Mouse (Mus musculus): ENCODE results near the gene Kcp. TPM values are rescaled to one million over a fixed set of nuclear protein-coding genes. Genes with fewer than 3 reads are reported as not detected.
A peak's percentile ranks its signal among the peaks of the same experiment; 100 is the strongest.

Gene Kcp
- polyA plus RNA-seq, 1 experiment, result 0.35 TPM

DNA sequence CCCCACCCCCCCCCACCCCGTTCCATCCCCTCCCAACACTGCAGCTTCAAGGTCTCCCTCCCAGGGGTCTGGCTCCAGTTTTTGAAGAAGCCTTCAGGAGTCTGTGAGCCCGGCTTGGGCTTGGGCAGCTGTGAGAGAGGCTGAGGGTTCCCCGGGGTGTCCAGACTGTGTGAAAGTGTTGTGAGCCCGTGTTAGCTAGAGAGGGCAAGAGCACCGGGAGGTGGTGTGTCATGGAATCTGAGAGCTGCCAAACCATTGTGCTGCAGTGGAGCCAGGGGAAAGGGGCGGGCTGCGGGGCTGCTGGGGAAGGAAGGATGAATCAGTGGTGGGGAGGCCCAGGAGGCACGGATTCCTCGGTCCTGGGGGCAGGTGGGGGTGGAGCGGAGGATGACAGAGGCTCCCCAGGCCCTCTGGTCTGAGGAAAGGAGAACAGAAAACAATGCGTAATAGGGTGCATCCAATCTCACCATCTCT lies 71.3 kb downstream of the Kcp start:
- no peak overlapping the region for H3K4me3 ChIP-seq (replicated peaks)
- TF ChIP-seq GATA1 (IDR thresholded peaks at IDR 0.05; ENCODE audit: borderline replicate concordance, low read length) (no peak), FLI1 (IDR thresholded peaks at IDR 0.05; ENCODE audit: low read length) (no peak)
- H3K4me1 ChIP-seq, result peaks cover 36% of the 10 kb centered on the region
- no peaks in the 10 kb centered on the region for H3K36me3 ChIP-seq (replicated peaks; ENCODE audit: low read length)
- H3K9me3 ChIP-seq, result no peaks in the 10 kb centered on the region
- H3K27me3 ChIP-seq (replicated peaks), result peaks cover 96% of the 10 kb centered on the region

DNA sequence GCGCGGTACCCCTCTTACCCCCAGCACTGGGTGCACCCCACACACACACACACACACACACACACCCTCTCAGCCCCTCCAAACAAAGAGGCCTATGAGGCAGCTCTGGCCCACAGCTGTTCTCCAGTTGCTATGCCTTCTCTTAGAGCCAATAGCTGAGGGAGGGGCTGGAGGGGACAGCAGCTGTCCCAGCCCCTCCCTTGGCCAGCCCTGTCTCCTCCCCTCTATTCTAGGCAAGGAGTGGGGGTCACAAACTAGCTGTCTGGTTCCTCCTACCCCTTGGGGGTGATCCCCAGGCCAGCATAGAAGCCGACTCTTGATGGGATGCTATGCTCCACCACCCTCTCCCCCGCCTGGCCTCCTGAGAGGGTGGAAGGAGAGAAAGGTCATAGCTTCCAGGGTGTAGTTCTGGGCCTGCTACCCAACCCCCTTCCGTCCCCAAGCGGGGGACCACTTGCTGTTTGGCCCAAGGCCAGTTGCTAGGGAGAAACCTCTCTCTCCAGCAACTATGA lies 71.8 kb downstream of the Kcp start:
- peaks cover 97% of the 10 kb centered on the region for H3K27me3 ChIP-seq (replicated peaks)
- no peaks in the 10 kb centered on the region for H3K36me3 ChIP-seq (replicated peaks; ENCODE audit: low read length)
- no peaks in the 10 kb centered on the region for H3K9me3 ChIP-seq
- peaks cover 36% of the 10 kb centered on the region for H3K4me1 ChIP-seq
- no peak overlapping the region for H3K4me3 ChIP-seq (replicated peaks)
- TF ChIP-seq FLI1 (IDR thresholded peaks at IDR 0.05; ENCODE audit: low read length) (no peak), GATA1 (IDR thresholded peaks at IDR 0.05; ENCODE audit: borderline replicate concordance, low read length) (no peak)

DNA sequence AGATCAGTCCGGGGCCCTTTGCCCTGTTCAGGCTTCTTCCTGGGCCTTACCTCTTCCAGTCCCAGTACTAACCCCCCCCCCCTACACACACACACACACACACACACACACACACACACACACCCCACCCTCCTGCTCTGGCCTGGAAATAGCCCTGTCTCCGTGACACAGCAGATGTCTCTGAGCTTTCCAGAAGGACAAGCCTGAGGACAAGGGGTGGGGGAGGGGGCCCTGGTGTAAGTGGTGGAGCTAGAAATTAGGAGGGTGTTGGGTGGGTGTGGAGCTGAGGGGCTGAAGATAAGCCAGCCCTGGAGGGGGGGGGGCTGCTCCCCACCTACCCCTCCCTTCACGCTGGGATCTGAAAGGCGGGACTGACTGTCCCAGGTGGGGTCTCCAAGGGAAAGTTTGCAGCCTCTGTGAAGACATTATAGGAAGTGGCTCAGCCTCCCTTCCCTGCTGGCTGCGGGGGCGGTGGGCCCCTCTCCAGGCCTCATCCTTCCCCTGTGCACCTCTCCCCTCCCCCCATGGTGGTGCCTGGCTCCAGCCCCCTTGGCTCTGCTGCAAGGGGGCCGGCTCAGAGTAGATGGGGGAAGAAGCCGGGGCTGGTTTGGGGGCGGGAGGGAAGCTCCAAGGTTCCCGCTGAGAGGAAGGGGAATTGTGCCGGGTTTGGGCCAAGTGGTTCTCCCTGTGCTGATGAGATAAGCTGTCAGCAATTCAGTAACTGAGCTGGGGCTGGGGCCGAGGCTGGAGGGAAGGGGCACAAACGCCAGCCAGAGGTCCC lies 72.7 kb downstream of the Kcp start:
- peak overlapping the region; percentile 38 for H3K4me3 ChIP-seq (replicated peaks)
- no peak for TF ChIP-seq GATA1 (IDR thresholded peaks at IDR 0.05; ENCODE audit: borderline replicate concordance, low read length)
- H3K4me1 ChIP-seq, result peaks cover 36% of the 10 kb centered on the region
- no peaks in the 10 kb centered on the region for H3K9me3 ChIP-seq
- H3K27me3 ChIP-seq (replicated peaks), result peaks cover 97% of the 10 kb centered on the region
- H3K36me3 ChIP-seq (replicated peaks; ENCODE audit: low read length), result no peaks in the 10 kb centered on the region

DNA sequence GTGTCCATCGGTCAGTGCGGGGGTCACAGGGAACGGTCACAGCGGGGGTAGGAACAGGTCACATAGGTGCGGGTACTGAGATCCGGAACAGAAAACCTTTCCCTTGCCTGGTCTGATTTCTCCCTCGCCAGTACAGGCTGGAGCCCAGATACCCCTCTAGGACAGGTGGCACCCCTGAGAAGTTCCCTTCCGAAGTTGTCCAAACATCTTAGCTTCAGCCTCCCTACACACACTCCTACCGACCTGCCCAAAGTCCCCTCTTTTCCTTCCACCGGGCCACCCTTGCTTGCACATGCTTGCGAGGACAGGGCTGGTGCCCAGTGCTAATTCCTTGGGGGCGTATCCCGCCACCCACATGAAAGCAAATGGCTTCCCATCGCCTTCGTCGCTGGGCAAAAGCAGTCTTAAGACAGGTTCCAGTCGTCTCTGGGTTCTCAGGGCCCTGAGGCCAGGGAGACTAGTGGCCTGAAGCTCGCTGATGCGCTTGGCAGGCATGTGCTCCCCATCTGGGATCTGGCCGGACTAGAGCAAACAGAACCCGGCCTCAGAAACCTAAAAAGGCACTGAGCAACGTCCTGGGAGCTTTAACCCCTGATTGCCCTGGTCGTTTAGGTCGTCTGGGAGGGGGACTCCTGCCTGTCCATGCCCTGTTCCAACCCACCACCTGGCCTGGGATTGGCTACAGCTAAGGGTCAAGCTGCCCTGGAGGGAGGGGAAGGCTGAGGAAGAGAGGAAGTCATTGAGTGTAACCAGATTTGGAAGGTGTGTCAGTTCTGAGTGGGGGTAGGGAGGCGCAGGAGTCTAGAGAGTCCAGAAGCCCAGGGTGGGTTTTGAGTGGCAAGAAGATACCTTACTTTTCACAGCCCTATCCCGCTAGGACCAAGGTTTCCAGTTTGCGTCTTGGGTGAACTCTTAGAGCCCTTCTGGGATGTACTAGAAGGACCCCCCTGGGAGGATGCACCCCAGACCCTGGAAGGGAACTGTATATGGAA lies 73.7 kb downstream of the Kcp start:
- TF ChIP-seq GATA1 (IDR thresholded peaks at IDR 0.05; ENCODE audit: borderline replicate concordance, low read length) (no peak), FLI1 (IDR thresholded peaks at IDR 0.05; ENCODE audit: low read length) (no peak)
- Histone ChIP-seq H3K36me3 (replicated peaks; ENCODE audit: low read length) (no peaks in the 10 kb centered on the region), H3K4me1 (peaks cover 36% of the 10 kb centered on the region), H3K4me3 (replicated peaks) (peak overlapping the region; percentile 89), H3K9me3 (no peaks in the 10 kb centered on the region), H3K27me3 (replicated peaks) (peaks cover 93% of the 10 kb centered on the region)

DNA sequence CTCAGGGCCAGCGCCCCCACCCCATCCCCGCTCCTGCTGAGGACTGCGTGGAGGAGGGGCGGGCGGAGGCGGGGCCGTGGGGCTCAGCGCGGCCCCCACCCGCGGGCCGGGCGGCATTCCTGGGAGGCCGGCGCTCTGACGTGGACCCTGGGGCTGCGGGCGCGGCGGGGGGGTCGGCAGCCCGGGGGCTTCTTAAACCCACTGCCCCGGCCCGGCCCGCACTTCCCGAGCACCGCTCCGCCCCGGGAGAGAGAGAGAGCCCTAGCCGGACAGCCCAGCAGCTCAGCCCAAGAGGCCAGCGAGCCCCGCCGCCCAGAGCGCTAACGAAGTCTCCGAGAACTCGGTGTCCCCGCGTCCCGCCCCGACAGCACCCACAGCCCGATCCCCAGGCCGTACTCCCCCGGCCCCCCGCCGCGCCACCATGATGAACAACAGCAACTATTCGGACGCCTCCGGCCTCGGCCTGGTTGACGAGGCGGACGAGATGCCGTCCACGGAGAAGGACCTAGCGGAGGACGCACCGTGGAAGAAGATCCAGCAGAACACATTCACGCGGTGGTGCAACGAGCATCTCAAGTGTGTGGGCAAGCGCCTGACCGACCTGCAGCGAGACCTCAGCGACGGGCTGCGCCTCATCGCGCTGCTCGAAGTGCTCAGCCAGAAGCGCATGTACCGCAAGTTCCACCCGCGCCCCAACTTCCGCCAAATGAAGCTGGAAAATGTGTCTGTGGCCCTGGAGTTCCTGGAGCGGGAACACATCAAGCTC lies 74.5 kb downstream of the Kcp start, which contains the start of gene Flnc:
TSS of gene Flnc (plus strand) at position 219 of the 766 bp plus-strand sequence.
- no peak for TF ChIP-seq FLI1 (IDR thresholded peaks at IDR 0.05; ENCODE audit: low read length)
- no peak for TF ChIP-seq GATA1 (IDR thresholded peaks at IDR 0.05; ENCODE audit: borderline replicate concordance, low read length)
- Histone ChIP-seq H3K36me3 (replicated peaks; ENCODE audit: low read length) (no peaks in the 10 kb centered on the region), H3K4me1 (peaks cover 36% of the 10 kb centered on the region), H3K9me3 (no peaks in the 10 kb centered on the region), H3K27me3 (replicated peaks) (peaks cover 93% of the 10 kb centered on the region), H3K4me3 (replicated peaks) (peak within 1 kb of the TSS; percentile 89)

DNA sequence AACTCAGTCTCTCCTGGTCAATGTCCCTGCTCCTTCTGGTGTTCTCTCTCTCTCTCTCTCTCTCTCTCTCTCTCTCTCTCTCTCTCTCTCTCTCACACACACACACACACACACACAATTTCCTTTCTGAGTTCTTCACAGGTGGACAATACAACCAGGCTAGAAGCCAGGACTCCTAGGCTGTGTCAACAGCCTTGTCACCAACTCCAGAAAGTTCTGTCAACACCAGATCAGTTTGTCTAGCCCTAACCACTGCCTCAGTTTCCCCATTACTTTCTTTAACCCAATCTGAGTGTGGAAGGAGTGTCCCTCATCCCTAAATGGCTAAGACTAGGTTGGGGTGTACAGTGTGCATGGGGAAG lies 75.1 kb downstream of the Kcp start:
- H3K4me3 ChIP-seq (replicated peaks), result no peak overlapping the region
- peaks cover 36% of the 10 kb centered on the region for H3K4me1 ChIP-seq
- peaks cover 93% of the 10 kb centered on the region for H3K27me3 ChIP-seq (replicated peaks)

DNA sequence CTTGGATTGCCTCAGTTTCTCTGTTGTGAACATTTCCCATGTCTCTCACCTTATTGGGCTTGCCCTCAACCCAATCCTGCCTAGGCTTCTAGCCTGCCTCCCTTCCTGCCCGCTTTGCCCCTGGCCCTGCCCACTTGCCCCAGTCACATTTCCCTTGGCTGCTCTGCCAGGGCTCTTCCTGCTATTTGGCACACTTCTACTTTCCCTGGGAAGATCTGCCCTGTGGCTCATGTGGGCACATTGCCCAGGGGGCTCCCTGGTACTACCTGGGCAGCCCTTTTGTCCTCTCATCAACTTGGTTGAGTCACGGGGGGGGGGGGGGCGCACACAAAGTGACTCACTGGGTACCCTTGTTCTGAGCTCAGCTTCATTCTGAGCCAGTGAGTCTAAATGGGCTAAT lies 75.6 kb downstream of the Kcp start:
- peaks cover 94% of the 10 kb centered on the region for H3K27me3 ChIP-seq (replicated peaks)
- H3K36me3 ChIP-seq (replicated peaks; ENCODE audit: low read length), result no peaks in the 10 kb centered on the region
- H3K9me3 ChIP-seq, result no peaks in the 10 kb centered on the region
- no peak for TF ChIP-seq GATA1 (IDR thresholded peaks at IDR 0.05; ENCODE audit: borderline replicate concordance, low read length)
- no peak for TF ChIP-seq FLI1 (IDR thresholded peaks at IDR 0.05; ENCODE audit: low read length)
- H3K4me3 ChIP-seq (replicated peaks), result no peak overlapping the region
- peaks cover 39% of the 10 kb centered on the region for H3K4me1 ChIP-seq

More for the DNA sequence above, 75.1 kb downstream of the Kcp start:
- TF ChIP-seq FLI1 (IDR thresholded peaks at IDR 0.05; ENCODE audit: low read length) (no peak), GATA1 (IDR thresholded peaks at IDR 0.05; ENCODE audit: borderline replicate concordance, low read length) (no peak)
- Histone ChIP-seq H3K36me3 (replicated peaks; ENCODE audit: low read length) (no peaks in the 10 kb centered on the region), H3K9me3 (no peaks in the 10 kb centered on the region)

DNA sequence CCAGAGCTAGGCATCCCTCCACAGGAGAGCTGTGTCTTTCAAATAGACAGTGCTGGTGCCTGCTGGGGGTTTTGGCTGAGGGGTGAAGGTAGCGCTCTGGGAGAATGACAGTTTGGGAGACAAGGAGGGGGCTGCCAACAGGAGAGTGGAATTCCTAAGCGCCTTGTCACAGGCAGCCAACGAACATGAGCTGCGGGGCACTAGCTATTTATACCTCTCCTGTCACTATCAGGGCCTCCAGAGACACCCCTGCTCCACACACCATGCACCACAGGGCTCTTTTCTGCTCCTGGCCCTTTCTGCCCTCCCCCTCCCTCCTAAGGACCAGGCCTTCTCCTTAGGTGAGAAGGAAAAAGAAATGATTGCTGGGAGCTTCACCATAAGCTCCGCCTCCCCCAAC lies 76.3 kb downstream of the Kcp start:
- TF ChIP-seq GATA1 (IDR thresholded peaks at IDR 0.05; ENCODE audit: borderline replicate concordance, low read length), result no peak
- no peak for TF ChIP-seq FLI1 (IDR thresholded peaks at IDR 0.05; ENCODE audit: low read length)
- no peaks in the 10 kb centered on the region for H3K36me3 ChIP-seq (replicated peaks; ENCODE audit: low read length)
- H3K9me3 ChIP-seq, result no peaks in the 10 kb centered on the region
- peaks cover 39% of the 10 kb centered on the region for H3K4me1 ChIP-seq
- H3K4me3 ChIP-seq (replicated peaks), result no peak overlapping the region
- peaks cover 94% of the 10 kb centered on the region for H3K27me3 ChIP-seq (replicated peaks)
